Mouse (Mus musculus) lung, postnatal 10 days (tissue): Measurements from ENCODE around the gene Shroom2.
"Not testable (repeated sequence)": the region's sequence is repeated elsewhere in the genome, so short reads cannot be mapped to it uniquely, and the experiment has no call there.

ENCODE experiments used
- DNase-seq: peaks from one replicate; pipeline ENCODE4 v3.0.0; 2021

Gene Shroom2

DNA sequence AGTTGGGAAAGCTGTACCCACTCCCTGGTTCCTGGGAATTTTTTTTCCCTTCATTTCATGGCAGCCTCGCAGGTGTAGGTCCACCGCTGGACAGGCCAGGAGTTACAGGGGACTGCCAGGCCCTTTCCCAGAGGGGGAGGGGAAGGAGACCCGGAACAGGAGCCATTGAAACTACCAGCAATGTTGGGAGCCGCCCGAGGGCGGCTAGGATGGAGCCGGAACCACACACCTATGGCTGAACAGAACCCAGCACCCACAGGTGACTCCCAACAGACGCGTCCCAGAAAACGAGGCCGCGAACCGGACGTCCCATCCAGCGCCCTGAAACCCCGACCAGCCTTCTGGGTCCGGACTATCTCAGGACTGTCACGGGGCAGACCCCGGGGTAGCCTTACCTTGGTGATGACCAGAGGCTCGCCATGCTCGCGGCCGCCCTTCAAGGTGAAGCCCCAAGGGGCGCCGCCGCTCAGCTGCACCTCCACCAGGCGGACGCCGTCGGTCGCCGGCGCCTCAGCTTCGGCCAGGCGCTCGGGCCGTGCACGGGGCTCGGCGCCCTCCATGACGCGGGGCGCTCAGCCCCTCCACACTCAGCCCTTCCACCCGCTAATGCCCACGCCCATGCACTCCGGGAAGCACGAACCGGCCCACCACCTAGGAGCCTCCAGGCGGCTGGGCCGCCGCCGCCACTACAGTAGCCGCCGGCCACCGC, at the start of gene Shroom2:
Shroom2 (minus strand) TSS at position 575 of the 709 bp plus-strand sequence.
- DNase-seq, result peak; percentile 28

DNA sequence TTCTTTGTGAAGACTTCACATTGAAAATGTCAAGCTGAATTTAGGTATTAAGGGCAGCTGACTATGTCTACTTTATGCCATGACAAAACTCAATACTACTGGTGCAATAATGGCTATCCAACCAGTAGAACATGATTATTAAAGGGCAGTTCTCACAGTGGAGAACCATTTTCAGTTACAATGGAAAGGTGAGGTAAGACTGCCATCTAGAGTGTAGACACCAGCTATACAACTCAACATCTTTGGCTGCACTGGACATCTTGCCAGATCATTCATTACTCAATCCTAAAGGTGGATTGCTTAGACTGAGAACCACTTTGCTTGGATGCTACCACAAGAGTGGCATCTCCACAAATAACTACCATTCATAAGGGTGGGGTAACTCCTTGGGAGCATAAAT, 49.7 kb upstream of the Shroom2 start:
- DNase-seq, result peak; percentile 19

DNA sequence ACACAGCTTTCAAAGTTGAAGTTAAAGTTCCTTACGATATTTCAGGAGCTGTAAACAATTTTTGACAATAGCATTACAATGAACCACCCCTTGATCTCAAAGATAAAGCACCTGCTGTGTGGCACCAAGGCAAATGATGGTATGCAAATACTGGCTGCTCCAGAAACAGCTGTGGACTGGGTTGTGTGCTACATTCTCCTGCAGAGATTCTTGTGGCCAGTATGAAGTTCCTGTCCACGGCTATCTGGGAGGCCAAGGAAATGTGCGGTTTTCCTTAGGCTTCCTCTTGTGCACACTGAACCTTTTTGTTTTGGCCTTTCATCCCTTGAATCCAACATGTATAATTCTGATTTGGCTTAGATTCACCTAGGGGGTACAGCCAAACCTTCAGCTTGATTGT, 44.1 kb upstream of the Shroom2 start:
- DNase-seq, result no peak

DNA sequence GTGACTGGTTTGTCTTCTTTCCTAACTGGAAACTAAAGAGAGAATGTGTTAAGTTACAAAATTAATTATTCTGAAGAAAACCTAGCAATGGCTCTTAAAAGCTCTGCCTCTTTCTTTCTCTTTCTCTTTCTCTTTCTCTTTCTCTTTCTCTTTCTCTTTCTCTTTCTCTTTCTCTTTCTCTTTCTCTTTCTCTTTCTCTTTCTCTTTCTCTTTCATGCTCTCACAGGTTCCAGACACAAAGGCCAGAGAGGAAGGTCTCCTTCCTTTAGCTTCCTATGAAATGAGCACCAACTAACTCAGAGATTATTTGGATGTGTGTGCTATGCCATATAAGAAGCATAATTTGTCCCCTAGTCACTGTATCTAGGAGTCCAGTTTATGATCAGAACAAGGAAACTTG, 36.1 kb upstream of the Shroom2 start:
- no peak for DNase-seq

DNA sequence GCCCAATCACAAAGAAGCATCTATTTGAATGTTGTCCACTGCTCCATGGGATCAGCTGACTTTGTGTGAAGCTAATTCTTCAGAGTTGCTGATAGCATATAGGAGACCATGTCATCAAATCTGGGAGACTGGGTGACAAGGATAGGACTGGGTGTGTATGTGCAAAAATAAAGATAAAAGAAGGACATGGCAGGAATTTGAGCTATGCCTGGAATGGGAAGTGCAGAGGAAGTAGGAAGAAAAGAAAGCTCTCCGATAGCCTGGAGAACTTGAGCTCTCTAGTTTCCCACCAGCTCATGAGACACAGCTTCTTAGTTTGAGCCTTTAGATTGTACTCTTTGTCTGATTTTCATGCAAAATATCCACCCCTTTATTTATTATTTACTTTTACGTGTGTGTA, 19.3 kb upstream of the Shroom2 start:
- DNase-seq, result no peak

DNA sequence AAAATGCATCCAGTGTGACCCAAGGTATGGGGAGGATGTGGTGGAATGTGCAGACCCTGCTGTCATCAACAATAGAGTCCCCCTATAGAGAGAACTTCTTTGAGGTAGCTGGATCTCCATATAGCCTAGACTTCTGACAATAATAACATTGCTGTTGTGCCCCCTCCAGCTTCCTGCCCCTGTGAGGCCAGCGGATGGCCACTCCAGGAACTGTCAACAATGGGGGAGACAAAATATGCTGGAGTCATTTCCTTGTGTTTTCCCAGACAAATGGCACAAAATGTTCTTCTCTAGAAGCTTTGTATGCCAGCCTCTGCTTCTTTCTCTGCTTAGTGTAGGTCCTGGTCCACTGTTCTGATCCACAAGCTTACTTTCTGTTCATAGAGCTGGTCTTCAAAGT, 18.9 kb upstream of the Shroom2 start:
- DNase-seq, result no peak

DNA sequence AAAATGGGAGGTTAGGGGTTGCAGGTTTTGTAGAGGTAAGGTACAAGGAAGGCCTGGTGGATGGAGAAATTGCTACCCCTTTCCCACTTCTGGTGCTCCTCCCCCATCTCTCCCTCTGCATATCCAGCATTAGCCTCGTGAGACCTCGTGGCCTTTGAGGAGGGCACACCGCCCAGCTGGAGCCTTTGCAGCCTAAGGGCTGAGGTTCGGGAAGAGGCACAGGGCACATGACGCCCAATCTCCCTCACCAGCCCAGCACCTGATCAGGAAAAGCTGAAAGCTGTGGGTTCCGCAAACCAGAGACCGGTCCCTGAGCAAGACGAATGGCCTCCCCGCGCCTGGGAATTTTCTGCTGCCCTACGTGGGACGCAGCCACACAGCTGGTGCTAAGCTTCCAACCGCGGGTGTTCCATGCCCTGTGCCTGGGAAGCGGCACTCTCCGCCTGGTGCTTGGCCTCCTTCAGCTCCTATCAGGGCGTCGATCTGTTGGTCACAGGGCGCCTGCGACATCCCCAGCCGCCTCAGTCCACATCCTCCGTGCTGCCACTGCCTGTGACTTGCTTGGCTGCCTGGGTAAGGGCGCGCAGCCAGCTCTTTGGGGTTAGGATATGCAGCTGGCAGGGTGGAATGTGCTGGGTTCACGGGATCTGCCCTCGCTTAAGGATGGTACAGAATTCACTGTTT, 12.6 kb upstream of the Shroom2 start, which contains the start of gene Gpr143:
Gpr143 (plus strand) TSS at position 202 of the 684 bp plus-strand sequence.
- peak; percentile 34 for DNase-seq

DNA sequence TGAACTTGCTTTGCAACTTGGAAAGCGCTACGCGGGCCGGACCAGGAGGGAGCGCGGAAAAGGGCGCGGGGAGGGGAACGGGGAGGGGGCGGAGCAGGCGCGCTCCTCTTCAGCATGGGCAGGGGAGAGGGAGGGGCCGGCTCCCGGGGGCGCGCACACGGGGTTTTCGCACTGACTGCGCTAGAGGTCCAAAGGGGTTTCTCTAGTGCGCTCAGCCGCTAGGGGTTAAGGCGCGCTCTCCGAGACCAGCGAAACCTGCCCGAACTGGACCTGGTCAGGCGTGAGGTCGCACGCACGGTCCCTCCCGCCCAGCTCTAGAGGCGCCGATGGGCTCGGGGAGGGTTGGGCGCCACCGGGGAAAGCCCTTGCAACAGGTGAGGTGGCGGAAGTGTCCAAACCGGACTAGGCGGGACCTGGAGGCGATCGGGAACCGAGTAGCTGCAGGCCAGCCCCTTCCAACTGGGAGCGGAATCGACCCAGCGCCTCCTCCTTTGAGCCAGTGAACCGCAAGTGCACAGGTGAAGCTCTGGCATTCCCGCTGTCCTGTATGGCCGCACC, 414 bp upstream of the Shroom2 start:
- DNase-seq, result peak; percentile 82

DNA sequence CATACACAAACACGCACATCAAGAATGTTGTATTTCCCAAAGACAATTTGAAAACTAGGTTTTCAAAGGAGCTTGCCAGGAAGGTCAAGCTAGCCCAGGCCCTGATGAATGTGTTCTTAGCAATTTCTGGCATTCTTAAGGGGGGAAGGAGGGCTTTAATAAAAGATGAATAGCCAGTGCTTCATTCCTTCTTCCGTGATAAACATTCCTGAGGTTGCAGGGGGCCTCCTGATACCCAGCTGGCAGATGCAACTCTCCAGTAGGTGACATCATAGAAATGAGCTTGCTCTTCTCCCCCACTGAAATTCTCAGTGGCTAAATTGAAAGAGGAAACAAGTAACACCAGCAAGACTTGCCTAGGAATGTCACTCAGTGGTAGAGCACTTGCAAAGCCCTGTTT, 5.1 kb downstream of the Shroom2 start:
- DNase-seq, result no peak

DNA sequence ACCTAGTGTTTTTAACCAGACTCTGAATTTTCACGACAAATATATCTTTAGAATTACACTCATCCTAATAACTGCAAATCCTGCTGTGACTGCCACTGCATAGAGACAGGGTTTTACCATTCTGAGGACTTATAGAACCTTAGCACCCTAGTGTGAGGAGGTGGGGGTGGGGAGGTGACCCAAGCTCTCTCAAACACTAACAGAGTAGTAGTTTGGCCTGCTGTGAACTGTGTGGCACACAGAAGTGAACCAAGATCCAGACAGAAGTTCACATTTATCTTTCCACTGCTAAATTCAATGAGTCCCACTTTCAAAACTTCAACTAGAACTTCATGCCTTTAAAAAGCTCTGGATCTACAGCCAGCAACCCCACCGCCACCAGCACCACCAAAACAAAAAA, 6.4 kb downstream of the Shroom2 start:
- no peak for DNase-seq

DNA sequence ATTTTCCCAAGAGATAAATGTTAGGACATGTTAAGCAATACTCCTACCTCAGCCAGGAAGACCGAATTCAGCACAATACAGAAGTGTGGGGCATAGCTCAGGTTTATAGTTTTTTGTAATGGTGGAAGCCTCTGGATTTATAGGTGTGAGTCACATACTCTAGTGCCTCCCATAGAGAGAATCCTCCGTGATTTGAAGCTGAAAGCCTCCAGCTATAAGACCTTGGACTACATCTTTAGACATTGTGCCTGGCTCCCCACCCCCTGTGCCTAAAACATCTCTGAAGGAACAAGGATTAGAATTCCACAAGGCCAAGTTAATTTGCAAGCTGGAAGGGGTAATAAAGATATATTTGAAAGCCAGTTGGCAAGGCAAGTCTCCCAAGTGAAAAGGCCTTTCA, 6.8 kb downstream of the Shroom2 start:
- no peak for DNase-seq

DNA sequence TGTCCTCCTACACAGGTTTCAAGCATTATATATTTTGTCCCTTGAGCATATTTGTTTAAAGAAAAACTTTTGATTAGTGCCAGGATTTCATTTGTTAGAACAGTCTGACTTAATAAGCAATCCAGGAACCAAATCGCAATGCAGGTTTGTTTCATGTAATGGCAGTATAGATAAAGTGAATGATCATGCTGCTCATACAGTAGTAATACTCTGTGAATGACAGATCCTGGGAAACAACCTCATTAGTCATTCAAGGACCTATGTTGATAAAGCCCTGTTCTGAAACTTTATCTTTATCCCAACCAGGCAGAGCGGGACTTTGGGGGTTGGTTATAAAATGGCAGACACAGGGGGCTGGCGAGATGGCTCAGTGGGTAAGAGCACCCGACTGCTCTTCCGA, 13.0 kb downstream of the Shroom2 start:
- DNase-seq, result no peak

DNA sequence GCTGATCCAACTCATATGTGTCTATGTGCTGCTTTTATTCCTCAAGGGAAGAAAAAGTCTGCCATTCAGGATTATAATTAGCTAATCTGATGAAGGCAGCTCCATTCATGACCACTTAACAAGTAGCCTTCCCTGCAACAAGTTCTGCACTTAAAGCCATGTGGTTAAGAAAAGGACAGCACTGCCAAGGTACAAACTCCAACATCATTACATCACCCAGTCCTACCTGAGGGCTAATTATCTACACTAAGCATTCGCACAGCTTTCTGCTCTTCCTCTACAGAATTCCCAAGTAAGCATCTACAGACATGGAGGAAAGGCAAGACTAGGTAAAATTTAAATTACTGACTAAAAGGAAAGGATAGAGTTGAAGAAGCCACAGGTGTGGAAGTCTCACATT, 13.4 kb downstream of the Shroom2 start:
- no peak for DNase-seq

DNA sequence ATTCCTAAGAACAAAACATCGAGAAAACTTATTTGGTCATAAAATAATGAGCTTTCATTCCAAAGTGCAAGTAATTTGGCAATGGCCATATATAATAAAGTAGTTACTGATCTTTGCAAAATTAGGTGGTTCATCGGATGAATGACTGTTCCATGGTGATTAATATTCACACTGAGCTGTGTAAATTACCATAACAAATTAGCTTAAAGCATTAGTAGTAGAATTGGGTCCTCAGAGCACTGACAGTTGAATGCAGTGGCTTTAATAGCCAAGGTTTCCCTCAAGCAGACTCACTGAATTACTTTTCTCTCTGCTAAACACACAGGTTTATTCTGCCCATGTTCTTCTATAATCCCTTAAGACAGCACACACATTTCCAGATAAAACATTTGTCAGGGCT, 23.3 kb downstream of the Shroom2 start:
- no peak for DNase-seq

DNA sequence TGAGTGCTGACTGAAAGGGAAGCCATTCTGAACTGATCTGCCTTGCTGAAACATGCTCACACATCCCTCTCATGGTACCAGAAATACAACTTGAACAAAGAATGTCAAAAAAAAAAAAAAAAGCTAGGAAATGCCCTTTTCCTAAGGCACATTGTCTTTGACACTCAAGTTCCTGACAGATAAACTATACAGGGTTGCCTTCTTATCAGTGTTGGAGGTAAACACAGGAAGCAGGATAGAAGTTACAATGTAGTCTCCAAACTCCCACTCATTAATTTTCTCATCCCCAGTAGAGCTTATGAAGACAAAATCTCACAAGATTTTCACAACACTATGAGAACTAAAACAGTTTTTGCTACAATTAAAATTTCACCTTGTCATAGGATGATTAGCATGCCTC, 25.6 kb downstream of the Shroom2 start:
- DNase-seq, result no peak

DNA sequence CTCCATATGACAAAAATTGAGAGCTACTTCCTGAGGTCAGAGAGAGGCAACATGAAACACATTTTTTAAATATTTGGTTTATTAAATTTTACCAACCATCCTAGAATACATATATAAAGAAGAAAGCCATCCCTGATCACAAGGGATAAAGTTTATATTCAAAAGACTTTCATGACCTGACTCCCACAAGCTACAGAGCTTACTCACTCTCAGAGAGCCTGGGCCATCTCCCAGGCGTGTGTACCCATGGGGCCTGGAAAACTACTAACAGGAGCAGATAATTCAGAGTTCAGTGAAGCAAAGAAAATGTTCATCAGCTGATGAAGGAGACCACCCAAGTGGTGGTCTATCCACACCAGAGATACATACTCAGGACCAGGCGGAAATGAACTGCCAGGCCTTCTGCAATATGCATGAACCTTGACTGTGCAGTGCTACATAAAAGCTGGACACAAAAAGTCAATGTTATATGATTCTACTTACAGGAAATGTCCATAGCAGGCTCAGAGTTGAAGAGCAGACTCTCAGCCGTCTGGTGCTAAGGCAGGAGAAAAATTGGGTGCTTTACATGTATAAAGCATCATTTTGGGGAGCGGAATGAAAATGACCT, 30.4 kb downstream of the Shroom2 start:
- no peak for DNase-seq

DNA sequence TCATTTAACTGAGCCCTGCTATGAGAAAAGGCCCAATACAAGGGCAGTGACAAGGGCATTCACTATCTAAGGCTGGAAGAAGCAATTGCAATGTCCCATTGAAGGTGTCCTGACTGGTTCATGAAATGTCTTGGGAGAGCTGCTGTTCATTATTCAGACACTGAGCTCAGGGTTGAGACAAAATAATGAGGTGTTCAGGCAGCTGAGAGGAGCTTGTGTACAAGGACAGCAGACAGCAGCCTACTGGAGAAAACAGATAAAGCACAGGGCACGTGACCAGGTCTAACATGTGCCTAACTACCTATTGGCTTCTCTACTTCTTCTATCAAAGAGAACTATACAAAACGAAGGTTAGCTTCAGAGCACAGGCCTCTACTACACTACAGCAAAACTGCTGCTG, 31.1 kb downstream of the Shroom2 start:
- no peak for DNase-seq

DNA sequence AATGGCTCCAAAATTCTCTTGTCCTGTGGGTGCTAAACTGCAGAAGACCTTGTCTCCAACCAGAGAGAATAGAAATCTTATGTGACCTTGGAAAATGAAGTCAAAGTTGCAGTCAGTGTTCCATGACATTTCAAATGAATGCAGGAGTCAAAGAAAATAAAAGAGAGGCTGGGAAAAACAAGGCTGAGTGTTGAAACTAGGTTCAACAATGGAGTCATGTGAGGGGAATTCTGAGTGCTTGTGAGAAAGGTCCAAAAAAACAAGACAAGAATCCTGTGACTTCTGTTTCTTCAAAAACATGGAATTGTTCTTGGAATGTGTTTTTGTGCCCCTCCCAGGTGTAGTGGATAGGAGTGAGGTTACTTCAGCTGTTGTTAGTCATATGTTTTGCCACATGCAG, 34.0 kb downstream of the Shroom2 start:
- no peak for DNase-seq

DNA sequence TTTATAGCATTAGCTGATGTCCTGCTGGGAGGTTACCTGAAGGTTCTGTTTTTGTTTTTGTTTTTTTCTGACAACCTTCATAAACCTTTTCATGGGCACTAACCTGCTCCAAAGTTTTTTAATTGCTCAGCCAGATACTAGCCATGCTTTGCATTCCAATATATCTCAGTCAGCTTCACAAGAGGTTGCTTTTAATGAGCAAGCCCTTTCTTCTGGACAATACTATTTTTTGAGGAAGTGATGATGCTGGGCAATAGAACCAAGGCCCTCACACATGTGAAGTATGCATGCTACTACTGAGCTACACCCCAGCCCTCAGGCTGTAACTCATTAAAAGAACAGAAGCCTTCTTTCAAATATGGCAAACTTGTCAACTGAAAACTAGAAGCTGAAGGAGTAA, 52.6 kb downstream of the Shroom2 start:
- DNase-seq, result no peak

DNA sequence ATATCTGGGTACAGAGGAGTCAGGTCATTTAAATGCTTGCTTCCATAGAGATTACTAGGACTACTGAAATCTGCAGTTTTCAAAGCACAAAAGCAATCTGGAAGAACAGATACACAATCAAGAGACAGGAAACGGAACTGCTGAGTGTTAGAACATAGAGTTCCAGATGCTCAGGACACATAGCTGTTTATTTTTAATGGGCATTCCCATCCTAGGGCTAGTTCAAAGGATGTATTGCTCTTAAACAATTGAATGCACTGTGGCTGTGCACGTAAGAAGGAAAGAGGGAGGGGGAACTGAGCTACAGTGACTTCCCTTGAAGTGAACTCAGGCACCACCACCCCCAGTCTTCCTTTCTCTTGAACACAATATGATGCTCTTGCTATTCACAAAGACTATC, 58.5 kb downstream of the Shroom2 start:
- not testable (repeated sequence) for DNase-seq

DNA sequence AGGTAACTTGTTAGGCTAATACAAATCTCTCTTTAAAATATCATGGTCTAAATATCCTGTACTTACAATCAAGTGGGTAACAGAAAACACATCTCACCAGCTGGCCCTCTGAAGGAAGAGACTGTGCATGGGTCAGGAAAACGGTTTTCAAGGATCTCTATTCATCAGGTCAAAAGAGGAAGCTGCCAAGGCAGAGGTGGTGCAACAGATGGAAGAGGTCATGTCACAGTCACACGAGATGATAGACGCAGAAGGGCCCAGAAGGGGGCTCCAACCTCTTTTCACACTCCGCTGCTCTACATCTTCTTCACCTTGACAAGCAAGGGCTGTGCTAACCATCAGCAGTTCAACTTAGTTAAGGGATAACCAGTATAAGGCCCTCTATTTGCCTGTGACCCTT, 60.9 kb downstream of the Shroom2 start:
- no peak for DNase-seq

DNA sequence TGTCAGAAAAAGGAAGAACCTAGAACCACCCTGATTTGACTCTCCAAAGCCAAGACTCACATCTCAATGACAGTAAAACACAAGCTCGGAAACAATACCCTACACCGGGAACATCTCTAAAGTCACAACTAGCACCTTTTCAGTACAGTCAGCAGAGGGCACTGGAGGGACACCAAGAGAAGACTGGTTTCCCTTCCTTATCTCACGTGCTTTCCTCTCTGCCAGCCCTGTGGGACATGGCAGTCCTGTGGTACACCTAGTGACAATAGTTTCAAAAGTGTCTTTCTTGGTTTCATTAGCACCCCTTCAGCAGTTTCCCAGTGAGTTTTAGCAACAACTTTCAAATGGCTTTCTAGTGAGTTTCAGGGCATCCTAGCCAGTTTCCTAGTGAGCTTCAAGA, 63.9 kb downstream of the Shroom2 start:
- peak; percentile 66 for DNase-seq

DNA sequence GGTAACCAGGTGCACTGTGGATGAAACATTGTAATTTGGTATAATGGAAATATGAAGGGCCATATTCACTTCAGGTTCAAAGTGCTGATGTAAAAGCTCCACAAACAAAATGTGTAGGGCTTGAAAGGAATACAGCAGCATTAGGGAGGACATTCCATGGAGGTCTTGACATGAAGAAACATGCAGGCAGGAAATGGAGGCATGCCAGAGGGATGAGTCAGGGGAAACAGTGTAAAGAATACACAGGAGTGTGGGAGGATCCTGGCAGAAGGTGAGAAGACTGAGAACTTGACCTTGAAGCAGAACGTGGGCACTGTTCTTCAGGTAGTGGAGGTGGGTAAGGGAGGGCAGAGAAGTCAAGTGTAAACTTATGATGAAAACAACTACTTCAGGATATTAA, 65.6 kb downstream of the Shroom2 start:
- DNase-seq, result peak; percentile 27

DNA sequence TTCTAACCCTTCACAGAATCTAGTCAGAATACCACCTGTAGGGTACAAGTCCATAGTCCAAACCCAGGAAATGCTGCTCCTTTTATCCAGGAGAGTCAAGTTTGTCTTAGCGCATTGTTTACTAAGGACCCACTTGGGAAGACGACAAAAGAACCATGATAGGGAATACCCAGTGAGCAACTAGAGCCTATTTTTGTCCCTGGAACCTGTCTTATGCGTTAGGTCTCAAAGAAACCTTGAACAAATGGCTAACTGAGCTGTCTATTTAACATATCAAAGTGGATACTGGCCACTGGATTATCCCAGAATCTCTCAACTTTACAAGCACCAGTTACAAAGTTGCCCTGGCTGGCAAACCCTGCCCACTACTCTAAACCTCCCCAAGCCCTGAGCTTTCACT, 67.6 kb downstream of the Shroom2 start:
- no peak for DNase-seq
